Mouse (Mus musculus) liver, embryonic 15.5 days (tissue): ENCODE measurements around the gene Plekho2. TPM values are rescaled to one million over a fixed set of nuclear protein-coding genes. Genes with fewer than 3 reads are reported as not detected.

Experiments
- ATAC-seq: fragments of 200-750 bp; cut with Nextera tagmentation; 2 replicates; pipeline ENCODE4 v1.8.0; 2017; ENCODE audit warnings: moderate number of reproducible peaks, mild to moderate bottlenecking, moderate library complexity; ENCODE audit not compliant: insufficient read depth
- H3K27ac ChIP-seq: fragments of 300-500 bp; sonication (generic); replicated peaks from 2 replicates; pipeline ENCODE4 v1.5.1; 2015; ENCODE audit warnings: mild to moderate bottlenecking, inconsistent platforms
- H3K27me3 ChIP-seq: fragments of 300-500 bp; sonication (generic); 2 replicates; pipeline ENCODE4 v1.6.1; 2015; ENCODE audit warnings: mild to moderate bottlenecking, inconsistent platforms
- H3K36me3 ChIP-seq: fragments of 300-500 bp; sonication (generic); replicated peaks from 2 replicates; pipeline ENCODE4 v1.6.1; 2015; ENCODE audit warnings: moderate library complexity, mild to moderate bottlenecking, inconsistent platforms
- H3K4me1 ChIP-seq: fragments of 300-500 bp; sonication (generic); replicated peaks from 2 replicates; pipeline ENCODE4 v1.6.1; 2015; ENCODE audit warnings: inconsistent platforms
- H3K4me2 ChIP-seq: fragments of 300-500 bp; sonication (generic); 2 replicates; pipeline ENCODE4 v1.6.1; 2015; ENCODE audit warnings: moderate library complexity, mild to moderate bottlenecking, inconsistent platforms
- H3K4me3 ChIP-seq: fragments of 300-500 bp; sonication (generic); replicated peaks from 2 replicates; pipeline ENCODE4 v1.5.1; 2015; ENCODE audit warnings: mild to moderate bottlenecking, inconsistent platforms
- H3K9ac ChIP-seq: fragments of 300-500 bp; sonication (generic); 2 replicates; pipeline ENCODE4 v1.6.1; 2015; ENCODE audit warnings: moderate library complexity, mild to moderate bottlenecking, inconsistent platforms
- H3K9me3 ChIP-seq: fragments of 300-500 bp; sonication (generic); replicated peaks from 2 replicates; pipeline ENCODE4 v1.6.1; 2016; ENCODE audit warnings: inconsistent platforms
- WGBS: fragments of 180-500 bp; shearing (Covaris S2); methylation state at CpG from one replicate; pipeline ENCODE4 v1.1.7; 2015; ENCODE audit warnings: mixed read lengths; ENCODE audit not compliant: insufficient replicate concordance; 5-methylcytosine and 5-hydroxymethylcytosine counted together
- polyA plus RNA-seq: library from polyadenylated mRNA; unstranded; fragments of >200 nt; fragmentation: Nextera tagmentation; extraction: Ambion mirVana; gene quantifications from 2 replicates; pipeline ENCODE4 v1.2.1, GENCODE M21; 2015

Gene Plekho2
- polyA plus RNA-seq, 1 experiment from 2014 or later: 27.0 TPM

DNA sequence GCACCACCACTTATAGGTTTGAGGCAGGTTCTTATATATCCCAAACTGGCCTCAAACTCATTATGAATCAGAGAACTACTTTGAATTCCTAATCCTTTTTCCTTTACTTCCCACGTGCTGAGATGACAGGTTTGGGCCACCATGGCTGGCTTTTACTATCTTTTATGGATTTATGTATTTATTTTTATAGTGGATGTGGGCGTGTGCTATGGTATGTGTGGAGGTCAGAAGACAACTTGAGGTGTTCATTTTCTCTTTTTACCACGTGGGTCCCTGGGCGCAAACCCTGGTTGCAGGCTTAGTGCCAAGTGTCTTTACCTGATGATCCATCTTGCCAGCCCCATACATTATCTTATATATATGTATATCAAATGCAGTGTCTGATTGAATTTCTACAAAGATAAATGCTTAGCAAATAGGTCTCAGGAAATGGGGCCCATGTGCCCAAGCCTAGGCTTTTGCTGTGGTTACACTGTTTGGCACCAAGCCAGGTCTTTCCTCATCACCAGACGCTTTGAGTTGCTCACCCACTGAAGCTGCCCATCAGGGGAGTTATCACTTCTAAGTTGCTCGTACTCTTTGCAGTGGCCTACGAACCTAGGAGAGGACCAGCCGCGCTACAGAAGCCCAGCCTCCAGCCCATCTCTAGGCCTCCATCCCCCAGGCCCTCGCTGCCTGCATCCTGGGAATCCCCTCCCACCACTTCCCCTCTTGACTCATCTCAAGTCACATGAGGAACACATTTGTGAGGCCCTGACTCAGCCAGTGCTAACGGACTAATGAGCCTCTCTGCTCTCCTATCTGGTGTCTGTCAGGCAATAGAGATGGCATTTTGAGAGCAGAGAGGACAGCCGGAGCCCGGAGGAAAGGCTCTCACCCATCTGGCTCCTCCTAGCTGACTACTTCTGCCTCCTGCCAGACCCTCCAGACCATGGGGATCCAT lies 38.4 kb downstream of the Plekho2 start:
- H3K27ac ChIP-seq: peak overlapping the region; percentile 82
- WGBS: 27% methylated on average over 13 of the region's 13 CpGs
- no peaks in the 10 kb centered on the region for H3K27me3 ChIP-seq
- no peaks in the 10 kb centered on the region for H3K36me3 ChIP-seq
- peak overlapping the region; percentile 21; the same call in 1 of the 2 replicates for H3K4me2 ChIP-seq
- no peak overlapping the region for H3K4me3 ChIP-seq
- no peaks in the 10 kb centered on the region for H3K9me3 ChIP-seq
- H3K4me1 ChIP-seq: peaks cover 54% of the 10 kb centered on the region
- no peak overlapping the region for H3K9ac ChIP-seq
- peak; percentile 61 for ATAC-seq

DNA sequence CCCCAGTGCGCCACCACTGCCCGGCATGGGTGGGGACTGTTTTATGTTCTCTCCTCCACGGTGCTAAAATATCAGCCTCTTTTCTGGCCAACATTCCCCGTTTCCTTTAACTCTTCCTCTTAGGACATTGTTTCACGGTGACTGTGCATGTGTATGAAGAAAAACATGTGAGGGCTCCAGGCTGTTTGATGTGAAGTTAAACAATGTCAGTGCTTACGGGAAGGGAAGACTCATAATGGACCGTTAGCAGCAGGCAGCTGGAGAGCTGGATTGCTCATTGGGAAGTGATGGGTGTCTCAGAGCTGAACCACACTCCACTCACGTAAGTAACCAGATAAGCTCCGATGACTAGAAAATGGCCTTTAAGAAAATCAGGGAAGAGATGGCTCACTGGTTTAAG lies 40.1 kb downstream of the Plekho2 start:
- no peak overlapping the region for H3K9ac ChIP-seq
- H3K27ac ChIP-seq: no peak overlapping the region
- H3K4me1 ChIP-seq: peaks cover 50% of the 10 kb centered on the region
- ATAC-seq: no peak
- no peak overlapping the region for H3K4me2 ChIP-seq
- H3K9me3 ChIP-seq: no peaks in the 10 kb centered on the region
- H3K27me3 ChIP-seq: no peaks in the 10 kb centered on the region
- no peak overlapping the region for H3K4me3 ChIP-seq
- WGBS: 63% methylated on average over 9 of the region's 9 CpGs
- no peaks in the 10 kb centered on the region for H3K36me3 ChIP-seq

- no peak overlapping the region for H3K9ac ChIP-seq
- no peaks in the 10 kb centered on the region for H3K36me3 ChIP-seq
- no peak overlapping the region for H3K4me3 ChIP-seq
- ATAC-seq: no peak
- H3K4me1 ChIP-seq: peaks cover 62% of the 10 kb centered on the region
- no peak overlapping the region for H3K4me2 ChIP-seq
- no peaks in the 10 kb centered on the region for H3K9me3 ChIP-seq
- H3K27me3 ChIP-seq: no peaks in the 10 kb centered on the region
- 75% methylated on average over 8 of the region's 8 CpGs for whole genome bisulfite sequencing
- 0 out of 2 replicates have a peak overlapping the region, but pooled peaks have one; percentile 7 for H3K27ac ChIP-seq
Measured at GRCm38 (mm10) chr9:65537901-65538630, 41.8 kb downstream of the Plekho2 start.

DNA sequence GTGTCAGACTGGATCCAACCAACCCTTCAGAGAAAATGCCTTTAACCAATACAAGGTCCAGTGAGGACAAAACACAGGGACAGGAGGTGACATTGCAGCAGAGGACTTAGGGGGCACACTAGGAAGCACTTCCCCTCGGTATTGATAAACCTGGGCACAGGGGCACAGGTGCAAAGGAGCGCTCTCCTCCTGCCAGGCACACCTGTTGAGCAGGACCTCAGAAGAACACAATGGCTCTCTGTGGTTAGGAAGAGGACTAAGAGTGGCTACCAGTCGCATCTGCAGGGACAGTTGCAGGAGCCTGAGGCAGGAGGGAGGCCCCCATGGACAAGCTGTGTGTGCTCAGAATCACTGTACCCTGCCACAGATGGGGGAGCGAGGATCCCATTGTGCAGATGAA lies 43.3 kb downstream of the Plekho2 start:
- 61% methylated on average over 4 of the region's 4 CpGs for WGBS
- no peak overlapping the region for H3K4me3 ChIP-seq
- H3K4me1 ChIP-seq: peaks cover 50% of the 10 kb centered on the region
- no peak overlapping the region for H3K9ac ChIP-seq
- no peaks in the 10 kb centered on the region for H3K36me3 ChIP-seq
- no peaks in the 10 kb centered on the region for H3K27me3 ChIP-seq
- peak overlapping the region; percentile 35; the same call in 1 of the 2 replicates for H3K27ac ChIP-seq
- no peak for ATAC-seq
- H3K4me2 ChIP-seq: no peak overlapping the region
- H3K9me3 ChIP-seq: no peaks in the 10 kb centered on the region

GRCm38 (mm10) chr9:65535789-65536469 lies 43.9 kb downstream of the Plekho2 start:
- H3K27ac ChIP-seq: peak overlapping the region; percentile 53; the same call in 1 of the 2 replicates
- no peak overlapping the region for H3K4me3 ChIP-seq
- ATAC-seq: no peak
- H3K9ac ChIP-seq: no peak overlapping the region
- no peaks in the 10 kb centered on the region for H3K9me3 ChIP-seq
- no peaks in the 10 kb centered on the region for H3K27me3 ChIP-seq
- no peak overlapping the region for H3K4me2 ChIP-seq
- H3K4me1 ChIP-seq: peaks cover 44% of the 10 kb centered on the region
- 48% methylated on average over 11 of the region's 11 CpGs for WGBS
- no peaks in the 10 kb centered on the region for H3K36me3 ChIP-seq

- H3K27me3 ChIP-seq: no peaks in the 10 kb centered on the region
- H3K9me3 ChIP-seq: no peaks in the 10 kb centered on the region
- no peak for ATAC-seq
- H3K9ac ChIP-seq: no peak overlapping the region
- no peaks in the 10 kb centered on the region for H3K36me3 ChIP-seq
- 22% methylated on average over 3 of the region's 3 CpGs for WGBS
- no peak overlapping the region for H3K4me3 ChIP-seq
- H3K4me1 ChIP-seq: peaks cover 47% of the 10 kb centered on the region
- no peak overlapping the region for H3K4me2 ChIP-seq
- H3K27ac ChIP-seq: peak overlapping the region; percentile 7; the same call in 1 of the 2 replicates
Measured at GRCm38 (mm10) chr9:65535191-65535722, 44.6 kb downstream of the Plekho2 start.

GRCm38 (mm10) chr9:65534111-65534510 lies 45.7 kb downstream of the Plekho2 start:
- Histone ChIP-seq H3K9me3 (no peaks in the 10 kb centered on the region), H3K4me1 (peaks cover 58% of the 10 kb centered on the region), H3K4me3 (no peak overlapping the region), H3K36me3 (no peaks in the 10 kb centered on the region), H3K4me2 (no peak overlapping the region), H3K27me3 (no peaks in the 10 kb centered on the region), H3K27ac (peak overlapping the region; percentile 26; the same call in 1 of the 2 replicates), H3K9ac (no peak overlapping the region)
- no peak for ATAC-seq
- 78% methylated on average over 3 of the region's 3 CpGs for WGBS

GRCm38 (mm10) chr9:65532986-65533385 lies 46.9 kb downstream of the Plekho2 start:
- H3K9ac ChIP-seq: no peak overlapping the region
- ATAC-seq: no peak

DNA sequence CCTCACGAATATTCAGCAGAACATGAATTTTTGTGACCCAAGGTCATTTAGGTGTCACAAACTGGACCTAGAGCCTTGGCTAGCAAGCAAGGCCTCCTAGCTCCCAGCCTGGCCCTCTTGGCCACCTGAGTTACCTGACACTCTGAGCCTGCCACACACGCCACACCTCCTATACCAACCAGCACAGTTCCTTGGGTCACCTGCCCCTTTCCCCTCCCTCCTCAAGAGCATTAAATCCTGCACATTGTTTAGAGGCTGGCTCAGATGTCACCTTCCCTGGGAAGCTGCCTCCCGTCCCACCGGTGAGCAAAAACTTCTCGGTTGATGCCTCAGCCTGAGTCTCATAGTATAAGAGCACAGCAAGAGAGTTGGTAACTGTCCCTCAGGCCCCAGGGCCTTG lies 48.6 kb downstream of the Plekho2 start:
- H3K9ac ChIP-seq: no peak overlapping the region
- no peaks in the 10 kb centered on the region for H3K9me3 ChIP-seq
- no peaks in the 10 kb centered on the region for H3K27me3 ChIP-seq
- peaks cover 65% of the 10 kb centered on the region for H3K4me1 ChIP-seq
- no peak overlapping the region for H3K4me3 ChIP-seq
- ATAC-seq: no peak
- H3K36me3 ChIP-seq: no peaks in the 10 kb centered on the region
- H3K27ac ChIP-seq: no peak overlapping the region
- WGBS: 86% methylated on average over 5 of the region's 5 CpGs
- no peak overlapping the region for H3K4me2 ChIP-seq

More at GRCm38 (mm10) chr9:65532986-65533385, 46.9 kb downstream of the Plekho2 start:
- 47% methylated on average over 8 of the region's 8 CpGs for WGBS
- Histone ChIP-seq H3K27ac (peak overlapping the region; percentile 68), H3K4me1 (peaks cover 63% of the 10 kb centered on the region), H3K27me3 (no peaks in the 10 kb centered on the region), H3K9me3 (no peaks in the 10 kb centered on the region), H3K36me3 (no peaks in the 10 kb centered on the region), H3K4me2 (no peak overlapping the region), H3K4me3 (no peak overlapping the region)

DNA sequence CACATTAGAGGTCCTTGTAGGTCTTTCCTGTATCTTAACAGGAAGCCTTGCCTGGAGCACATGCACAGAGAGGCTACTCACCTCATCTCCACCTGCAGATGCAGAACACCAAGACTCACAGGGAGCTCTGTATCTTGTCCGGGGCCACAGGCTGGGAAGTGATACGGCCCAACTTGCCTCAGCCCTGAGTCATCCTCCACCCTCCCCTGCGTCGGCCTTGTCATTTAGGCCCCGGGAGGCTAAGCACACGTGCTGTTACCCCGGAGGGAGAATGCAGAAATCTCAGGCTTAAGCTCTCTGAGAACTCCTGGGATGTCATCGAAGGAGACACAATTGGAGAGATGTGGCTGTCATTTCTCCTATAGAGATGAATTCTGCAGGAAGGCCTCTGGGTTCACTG lies 50.2 kb downstream of the Plekho2 start:
- H3K4me3 ChIP-seq: no peak overlapping the region
- H3K9me3 ChIP-seq: no peaks in the 10 kb centered on the region
- H3K27me3 ChIP-seq: no peaks in the 10 kb centered on the region
- peak overlapping the region; percentile 27 for H3K4me2 ChIP-seq
- 30% methylated on average over 8 of the region's 8 CpGs for WGBS
- H3K4me1 ChIP-seq: peaks cover 63% of the 10 kb centered on the region
- H3K9ac ChIP-seq: no peak overlapping the region
- ATAC-seq: peak; percentile 83
- no peaks in the 10 kb centered on the region for H3K36me3 ChIP-seq
- peak overlapping the region; percentile 87 for H3K27ac ChIP-seq
